Mouse (Mus musculus) induced T-regulatory cell, adult 2 months (primary cell): ENCODE measurements at regions not wholly inside any gene's neighbourhood (a gene's known extent, or its start where the extent isn't known, plus 50 kb on each side); places are given as distances from the start of the nearest gene placed in this dataset.

Experiments used
- DNase-seq: peaks from one replicate; pipeline ENCODE4 v3.0.0-alpha.2; 2012; ENCODE audit warnings: low read depth

- DNase-seq = no peak
These were observed 129.6 kb upstream of the Hand2 start for GRCm38 (mm10) chr8:57191153-57191552.

- DNase-seq = no peak
These were observed 120.5 kb upstream of the Hand2 start for GRCm38 (mm10) chr8:57200280-57200679.

- DNase-seq = no peak
These were observed 111.2 kb upstream of the Hand2 start for GRCm38 (mm10) chr8:57209584-57209983.

GRCm38 (mm10) chr8:57213066-57213465, 107.7 kb upstream of the Hand2 start:
- no peak for DNase-seq

- no peak for DNase-seq
These were observed 106.5 kb upstream of the Hand2 start for GRCm38 (mm10) chr8:57213982-57214930.

- DNase-seq = no peak
These were observed 90.2 kb upstream of the Hand2 start for GRCm38 (mm10) chr8:57230594-57230993.

GRCm38 (mm10) chr8:57242301-57242700, 78.5 kb upstream of the Hand2 start:
- no peak for DNase-seq

- no peak for DNase-seq
These were observed 71.7 kb upstream of the Hand2 start for GRCm38 (mm10) chr8:57249061-57249460.
